Mouse (Mus musculus) testis, adult 2 months (tissue): ENCODE data around the gene Ripor3.

Source experiments
- CTCF ChIP-seq: fragments of 200-500 bp; IDR thresholded peaks from 2 replicates; pipeline ENCODE4 v1.5.1; 2012; ENCODE audit warnings: low read depth, mild to moderate bottlenecking, inconsistent platforms, low read length, moderate library complexity; ENCODE audit not compliant: control insufficient read depth, insufficient read depth, insufficient replicate concordance
- POLR2A ChIP-seq: fragments of 200-500 bp; IDR thresholded peaks from 2 replicates; pipeline ENCODE4 v1.6.1; 2012; ENCODE audit warnings: low read depth, mild to moderate bottlenecking, inconsistent platforms, low read length, moderate library complexity; ENCODE audit not compliant: control insufficient read depth

GRCm38 (mm10) chr2:167949250-167949649 lies 61.2 kb downstream of the Ripor3 start:
- TF ChIP-seq CTCF (no peak), POLR2A (no peak)
